Mouse (Mus musculus) small intestine, adult 10 weeks (tissue): ENCODE data around the gene Paqr6. TPM values are rescaled to one million over a fixed set of nuclear protein-coding genes. Genes with fewer than 3 reads are reported as not detected.

ENCODE experiments used
- polyA plus RNA-seq: library from polyadenylated mRNA; stranded (reverse); fragments of 350-450 nt; fragmentation: Illumina TruSeq; extraction: RNeasy Lipid Tissue Mini Kit (QIAGEN cat#74804); gene quantifications from one replicate; pipeline ENCODE4 v1.2.3, GENCODE M21; 2014; ENCODE audit warnings: low replicate concordance

Gene Paqr6
- polyA plus RNA-seq, result not detected

DNA sequence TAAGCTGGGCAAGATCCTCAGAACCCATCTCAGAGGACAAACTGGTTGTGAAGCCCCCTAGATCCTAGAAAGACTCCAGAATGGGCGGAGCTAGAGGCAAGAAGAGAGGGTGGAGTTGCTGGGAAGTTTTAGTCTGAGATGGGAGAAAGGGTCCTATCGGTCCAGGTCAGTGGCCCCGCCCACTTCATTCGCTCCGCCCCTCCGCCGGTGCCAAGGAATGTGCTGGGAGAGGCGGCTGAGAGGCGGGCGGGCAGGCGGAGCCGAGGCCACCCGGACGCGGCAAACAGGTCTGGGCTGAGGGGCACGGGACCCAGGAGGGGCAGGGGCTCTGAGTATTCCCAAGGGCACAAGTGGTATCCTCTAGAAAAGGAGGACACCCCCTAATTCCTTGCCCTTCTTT, at the start of gene Paqr6:
Paqr6 (plus strand) TSS at position 248 of the 400 bp plus-strand sequence.

GRCm38 (mm10) chr3:88324951-88325405, 39.4 kb upstream of the Paqr6 start, which contains the start of gene Glmp:
Gene Glmp, plus strand, starts transcription at chr3:88325023.

GRCm38 (mm10) chr3:88336058-88337013, 28.0 kb upstream of the Paqr6 start, which contains the start of the genes Tmem79 and Smg5:
Gene Tmem79, minus strand, starts transcription at chr3:88336148.
Gene Smg5, plus strand, starts transcription at chr3:88336260.

GRCm38 (mm10) chr3:88372643-88373042, 8.3 kb downstream of the Paqr6 start, which contains the start of gene Bglap3:
Gene Bglap3, minus strand, starts transcription at chr3:88372743.

GRCm38 (mm10) chr3:88378599-88378998, 14.2 kb downstream of the Paqr6 start, which contains the start of gene Bglap2:
Gene Bglap2, minus strand, starts transcription at chr3:88378699.

DNA sequence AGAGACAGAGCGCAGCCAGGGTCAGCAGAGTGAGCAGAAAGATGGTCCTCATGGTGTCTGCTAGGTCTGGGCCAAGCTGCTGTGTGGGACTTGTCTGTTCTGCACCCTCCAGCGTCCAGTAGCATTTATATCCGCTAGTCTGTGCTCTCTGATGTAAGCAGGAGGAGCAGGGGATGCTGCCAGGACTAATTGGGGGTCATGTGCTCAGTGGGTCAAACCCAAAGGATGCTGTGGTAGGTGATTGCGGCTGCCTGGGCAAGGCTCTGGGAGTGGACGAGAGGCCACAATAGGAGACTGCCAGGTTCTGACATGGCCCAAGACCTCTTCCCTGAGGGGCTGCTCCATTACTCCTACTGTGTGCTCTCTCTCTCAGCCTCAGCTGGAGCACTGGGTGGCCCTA, 20.0 kb downstream of the Paqr6 start, which contains the start of gene Bglap:
Bglap (minus strand) TSS at position 101 of the 400 bp plus-strand sequence.

GRCm38 (mm10) chr3:88409741-88410644, 45.6 kb downstream of the Paqr6 start, which contains the start of gene Pmf1:
Gene Pmf1, minus strand, starts transcription at chr3:88410331.

Other genes starting within 250 kb of the Paqr6 start
- gene Mef2d, start 222.2 kb upstream of the Paqr6 start, polyA plus RNA-seq, result 7.2 TPM
- gene Rhbg, start 109.9 kb upstream of the Paqr6 start, polyA plus RNA-seq, result not detected
- not detected for gene Gm38392, start 77.4 kb upstream of the Paqr6 start, polyA plus RNA-seq
- gene Tsacc, start 67.6 kb upstream of the Paqr6 start, polyA plus RNA-seq, result 2.2 TPM
- gene Cct3, start 67.5 kb upstream of the Paqr6 start, polyA plus RNA-seq, result 58.0 TPM
- gene Glmp, start 39.6 kb upstream of the Paqr6 start, polyA plus RNA-seq, result 1.4 TPM
- gene Tmem79, start 28.4 kb upstream of the Paqr6 start, polyA plus RNA-seq, result 1.3 TPM
- gene Smg5, start 28.3 kb upstream of the Paqr6 start, polyA plus RNA-seq, result 16.8 TPM
- gene Bglap3, start 8.2 kb downstream of the Paqr6 start, polyA plus RNA-seq, result not detected
- gene Bglap2, start 14.1 kb downstream of the Paqr6 start, polyA plus RNA-seq, result not detected
- not detected for gene Bglap, start 19.9 kb downstream of the Paqr6 start, polyA plus RNA-seq
- 3.2 TPM for gene Pmf1, start 45.7 kb downstream of the Paqr6 start, polyA plus RNA-seq
- 17.2 TPM for gene Slc25a44, start 60.6 kb downstream of the Paqr6 start, polyA plus RNA-seq
- gene Sema4a, start 96.6 kb downstream of the Paqr6 start, polyA plus RNA-seq, result 95.3 TPM
- 3.3 TPM for gene Lmna, start 145.4 kb downstream of the Paqr6 start, polyA plus RNA-seq
- 0.37 TPM for gene Mex3a, start 167.8 kb downstream of the Paqr6 start, polyA plus RNA-seq
- 4.3 TPM for gene Rab25, start 183.7 kb downstream of the Paqr6 start, polyA plus RNA-seq
- gene Lamtor2, start 188.5 kb downstream of the Paqr6 start, polyA plus RNA-seq, result 2.2 TPM
- gene Ubqln4, start 189.2 kb downstream of the Paqr6 start, polyA plus RNA-seq, result 12.7 TPM
- gene Ssr2, start 211.3 kb downstream of the Paqr6 start, polyA plus RNA-seq, result 19.5 TPM
- 17.8 TPM for gene Arhgef2, start 241.4 kb downstream of the Paqr6 start, polyA plus RNA-seq